9 mouse cellular contexts compared by ENCODE assay signal in the genomic region with DNA sequence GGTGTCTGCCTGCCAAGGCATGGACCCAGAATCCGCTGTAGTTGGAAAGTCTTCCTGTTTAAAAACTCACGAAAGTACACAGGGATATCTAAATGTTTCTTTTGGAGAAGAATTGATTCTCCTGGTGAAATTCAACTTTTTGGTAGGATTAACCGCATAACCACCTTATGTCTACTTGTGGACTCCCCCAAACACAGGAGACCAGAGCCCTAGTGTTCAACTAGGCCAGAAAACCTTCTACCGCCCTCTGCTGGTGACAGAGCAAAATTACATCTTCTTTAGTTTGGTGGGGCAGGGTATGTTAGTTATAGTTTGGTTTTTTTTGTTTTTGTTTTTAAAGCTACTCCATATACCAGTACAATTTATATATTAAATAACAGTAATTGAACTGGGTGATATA. TPM values are rescaled to one million over a fixed set of nuclear protein-coding genes. Genes with fewer than 3 reads are reported as not detected.
A peak's percentile ranks its signal among the peaks of the same experiment; 100 is the strongest.
DNase-seq lines count a peak whose midpoint lies in the region.
"Had no signal": no experiment of that assay in that cellular context is flagged by ENCODE, and none has a peak within 500 bp of the region (broad histone marks: within the 10 kb centered on the region; RNA-seq: fewer than 3 reads in every experiment).

No protein-coding gene starts in this region.

- intact Hi-C loops in heart, postnatal 10 days (cut with DNase I) = loop anchor here (1.0 to 5.0 kb wide), 2 partner anchors 189 to 265 kb away; partner anchors contain the start of gene Itga9

- DNase-seq in adrenal gland, adult 18-20 months (ENCODE audit: low spot score in 2 of 2) = peak; percentile 61 to 69
- DNase-seq in adrenal gland, postnatal 4 days (ENCODE audit: low spot score in 2 of 2) = no peak
- DNase-seq in layer of hippocampus, adult 11-12 months (ENCODE audit: low spot score) = peak; percentile 21
- DNase-seq in layer of hippocampus, adult 9-11 months = no peak
- peak; percentile 44 for DNase-seq in adrenal gland, postnatal 25 days
- peak; percentile 75 to 83 for DNase-seq in heart, postnatal 10 days
- DNase-seq in lung, postnatal 14 days = peak; percentile 74
- peak; percentile 75 for DNase-seq in splenic B cell, adult 2 months (ENCODE audit: low read depth, low spot score)

- H3K36me3 ChIP-seq in splenic B cell, adult 2 months (ENCODE audit: control insufficient read depth, insufficient read depth, low read length, poor library complexity, severe bottlenecking) = no peaks in the 10 kb centered on the region

- no peaks in the 10 kb centered on the region for H3K27me3 ChIP-seq in splenic B cell, adult 2 months (ENCODE audit: control insufficient read depth, insufficient read depth, low read length, poor library complexity, severe bottlenecking)
- H3K27me3 ChIP-seq: heart, embryonic 13.5 days had no signal

RNA-seq across cellular contexts. Expression of gene Ctdspl, which starts 55.2 kb away (rescaled TPM):
- 10 to 100 TPM; 28.8 to 37.7 TPM for total RNA-seq in adrenal gland, adult 18-20 months (2021)
- total RNA-seq in adrenal gland, postnatal 4 days (2021) = 10 to 100 TPM; 32.5 to 37.4 TPM
- total RNA-seq in adrenal gland, postnatal 25 days (2021) = 27.2 and 31.3 TPM in 2 replicates
- 10 to 100 TPM; 16.0 to 17.5 TPM for total RNA-seq in heart, postnatal 10 days (2021)

Comparison
In these comparisons a context has a peak if more than half of its experiments do, and no peak if none do; other contexts are left out.
1. DNase-seq: peak in adrenal gland, adult 18-20 months (2 of 2), layer of hippocampus, adult 11-12 months (single experiment), adrenal gland, postnatal 25 days (single experiment), heart, postnatal 10 days (2 of 2), lung, postnatal 14 days (single experiment) and splenic B cell, adult 2 months (single experiment); none in adrenal gland, postnatal 4 days (0 of 2) and layer of hippocampus, adult 9-11 months (single experiment).